Mouse (Mus musculus) embryonic fibroblast, embryonic 13.5 days (primary cell): ENCODE measurements around the gene Rpl23a.

Experiments
- CTCF ChIP-seq: IDR thresholded peaks from 2 replicates; pipeline ENCODE4 v1.5.1; 2011; ENCODE audit warnings: mild to moderate bottlenecking, control low read depth, low read length, moderate library complexity, borderline replicate concordance; ENCODE audit not compliant: insufficient read depth
- POLR2A ChIP-seq: IDR thresholded peaks from 2 replicates; pipeline ENCODE4 v1.6.1; 2011; ENCODE audit warnings: low read depth, mild to moderate bottlenecking, control low read depth, low read length, moderate library complexity

GRCm38 (mm10) chr11:78163681-78164603 lies 19.4 kb downstream of the Rpl23a start:
- TF ChIP-seq CTCF (no peak), POLR2A (peak; percentile 42)
